19 mouse cellular contexts compared by ENCODE assay signal in genomic region chr1:60610631-60611030, GRCm38 (mm10).
"Had no signal": no experiment of that assay in that cellular context is flagged by ENCODE, and none has a peak within 500 bp of the region (broad histone marks: within the 10 kb centered on the region; RNA-seq: fewer than 3 reads in every experiment).

No protein-coding gene starts in this region.

- H3K4me1 ChIP-seq: liver, embryonic 13.5 days; megakaryocyte, embryonic 14.5 days; midbrain, embryonic 12.5 days; neural tube, embryonic 13.5 days had no signal

- H3K4me2 ChIP-seq: liver, embryonic 13.5 days; lung, embryonic 15.5 days; midbrain, embryonic 12.5 days; neural tube, embryonic 13.5 days had no signal

- H3K36me3 ChIP-seq: liver, embryonic 13.5 days; lung, embryonic 15.5 days; midbrain, embryonic 12.5 days; neural tube, embryonic 13.5 days had no signal

- H3K27me3 ChIP-seq: liver, embryonic 13.5 days; lung, embryonic 15.5 days; megakaryocyte, embryonic 14.5 days; midbrain, embryonic 12.5 days; neural tube, embryonic 13.5 days had no signal

- H3K9me3 ChIP-seq: liver, embryonic 13.5 days; lung, embryonic 15.5 days; midbrain, embryonic 12.5 days; neural tube, embryonic 13.5 days had no signal

- DNase-seq: kidney, postnatal 36 days; layer of hippocampus, adult 9-11 months; layer of hippocampus, postnatal 36 days; left cerebral cortex, postnatal 4 days; liver, embryonic 13.5 days; liver, postnatal 0 days; lung, postnatal 14 days; retina, postnatal 1 day; right cerebral cortex, postnatal 4 days; spleen, adult 18-20 months; thymus, adult 18-20 months; thymus, postnatal 14 days had no signal

- ATAC-seq: liver, postnatal 0 days; midbrain, embryonic 16.5 days had no signal

- H3K27ac ChIP-seq: kidney, postnatal 0 days; liver, embryonic 13.5 days; macrophage; midbrain, embryonic 12.5 days; neural tube, embryonic 13.5 days had no signal

- H3K4me3 ChIP-seq: liver, embryonic 13.5 days; lung, embryonic 15.5 days; megakaryocyte, embryonic 14.5 days; midbrain, embryonic 12.5 days; neural tube, embryonic 13.5 days had no signal

- H3K9ac ChIP-seq: liver, embryonic 13.5 days; liver, postnatal 0 days; lung, embryonic 15.5 days; midbrain, embryonic 12.5 days; neural tube, embryonic 13.5 days had no signal
